Mouse (Mus musculus): ENCODE measurements around the gene S100a13.

S100a13 gene

DNA sequence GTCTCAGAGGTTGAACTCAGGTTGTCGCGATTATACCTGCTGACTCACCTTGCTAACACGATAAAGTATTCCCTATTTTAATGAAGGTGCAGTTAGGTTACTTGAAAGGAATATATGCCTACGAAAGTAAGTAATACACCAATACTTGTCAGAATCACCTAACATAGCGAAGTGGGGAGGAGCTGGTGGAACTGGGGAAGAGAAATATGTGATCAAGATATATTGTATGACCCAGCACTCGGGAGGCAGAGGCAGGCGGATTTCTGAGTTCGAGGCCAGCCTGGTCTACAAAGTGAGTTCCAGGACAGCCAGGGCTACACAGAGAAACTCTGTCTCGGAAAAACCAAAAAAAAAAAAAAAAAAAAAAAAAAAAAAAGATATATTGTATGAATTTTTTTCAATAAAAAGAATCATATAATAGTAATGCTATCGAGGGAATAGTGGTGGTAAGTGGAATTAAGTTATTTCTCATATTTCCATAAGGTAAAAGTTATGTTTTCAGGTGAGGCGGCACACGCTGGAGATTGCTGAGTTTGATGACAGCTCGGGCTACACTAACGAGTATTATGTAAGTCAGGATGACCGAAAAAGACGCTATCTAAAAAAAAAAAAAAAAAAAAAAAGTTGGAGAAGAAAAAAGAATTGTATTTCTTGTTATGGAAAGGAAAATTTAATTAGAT is 38.9 kb upstream of the S100a13 start:
- Histone ChIP-seq H3K36me3 (ENCODE audit: insufficient read depth, low read length) (peaks cover 33% of the 10 kb centered on the region), H3K9me3 (ENCODE audit: low read length) (no peaks in the 10 kb centered on the region), H3K27me3 (ENCODE audit: insufficient read depth, low read length) (no peaks in the 10 kb centered on the region), H3K4me3 (replicated peaks; ENCODE audit: low read length) (peak overlapping the region; percentile 66), H3K4me1 (replicated peaks; ENCODE audit: low read depth, low read length) (peaks cover 29% of the 10 kb centered on the region)
- TF ChIP-seq CTCF (conservative IDR thresholded peaks at IDR 0.05; ENCODE audit: low read length) (no peak), POU5F1 (IDR thresholded peaks at IDR 0.05; ENCODE audit: borderline replicate concordance, low read length) (no peak)

DNA sequence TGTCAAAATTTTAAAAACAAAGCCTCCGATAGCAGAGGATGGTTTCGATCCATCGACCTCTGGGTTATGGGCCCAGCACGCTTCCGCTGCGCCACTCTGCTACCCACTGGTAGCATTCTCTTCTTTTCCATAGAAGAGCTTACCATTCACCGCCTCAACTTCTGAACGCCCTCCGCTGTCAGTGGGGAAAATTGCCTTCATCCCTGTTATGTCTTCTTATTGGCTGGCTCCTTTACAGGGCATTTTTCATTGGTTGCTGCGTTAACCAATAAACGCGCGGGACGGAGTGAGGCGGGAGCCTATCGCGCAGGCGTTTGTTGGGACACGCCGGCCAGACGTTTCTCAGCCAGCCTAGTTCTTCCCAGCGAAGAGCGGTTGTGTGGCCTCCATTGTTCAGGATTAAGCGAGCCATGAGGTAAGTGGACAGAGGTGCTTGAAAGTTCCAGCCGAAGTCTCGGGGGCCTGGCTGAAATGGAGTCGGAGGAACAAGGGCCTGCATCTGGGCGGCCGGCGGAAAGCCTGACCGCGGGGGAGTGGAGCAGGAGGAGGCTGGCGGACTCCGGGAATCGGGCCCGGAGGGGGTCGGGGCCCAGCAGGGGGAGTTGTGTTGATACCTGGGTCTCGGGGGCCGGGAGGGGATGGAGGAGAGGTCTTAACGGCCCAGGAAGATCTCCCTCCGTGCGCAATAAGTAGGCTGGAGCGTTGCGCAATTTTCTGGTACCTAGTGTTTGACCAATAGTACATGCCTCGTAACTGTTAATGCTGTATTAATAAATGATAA is 38.2 kb upstream of the S100a13 start, which contains the start of gene Ilf2:
Ilf2 (plus strand) TSS at position 296 of the 781 bp plus-strand sequence.
- TF ChIP-seq NANOG (IDR thresholded peaks at IDR 0.05; ENCODE audit: borderline replicate concordance, low read length): no peak
- TF ChIP-seq POU5F1 (IDR thresholded peaks at IDR 0.05; ENCODE audit: borderline replicate concordance, low read length): no peak
- no peak for TF ChIP-seq CTCF (conservative IDR thresholded peaks at IDR 0.05; ENCODE audit: low read length)
- Histone ChIP-seq H3K9me3 (ENCODE audit: low read length) (no peaks in the 10 kb centered on the region), H3K36me3 (ENCODE audit: insufficient read depth, low read length) (peaks cover 40% of the 10 kb centered on the region), H3K27me3 (ENCODE audit: insufficient read depth, low read length) (no peaks in the 10 kb centered on the region), H3K4me1 (replicated peaks; ENCODE audit: low read depth, low read length) (peaks cover 29% of the 10 kb centered on the region), H3K4me3 (replicated peaks; ENCODE audit: low read length) (peak within 1 kb of the TSS; percentile 95)

DNA sequence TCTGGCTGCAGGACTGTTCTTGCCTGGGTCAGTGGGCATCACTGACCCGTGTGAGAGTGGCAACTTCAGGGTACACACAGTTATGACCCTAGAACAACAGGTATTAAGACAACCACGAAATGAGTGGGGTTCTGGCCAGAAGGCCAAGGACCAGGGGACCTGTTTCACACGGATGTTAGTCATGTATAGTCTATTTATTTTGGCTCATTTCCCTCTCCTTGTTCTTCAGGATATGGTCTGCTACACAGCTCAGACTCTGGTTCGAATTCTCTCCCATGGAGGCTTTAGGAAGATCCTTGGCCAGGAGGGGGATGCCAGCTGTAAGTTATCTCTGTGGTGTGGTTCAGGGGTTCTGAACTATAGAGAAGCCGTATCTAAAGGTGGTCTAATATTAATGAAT is 27.2 kb upstream of the S100a13 start:
- Histone ChIP-seq H3K36me3 (ENCODE audit: insufficient read depth, low read length) (peaks cover 80% of the 10 kb centered on the region), H3K4me1 (replicated peaks; ENCODE audit: low read depth, low read length) (peaks cover 20% of the 10 kb centered on the region)
- TF ChIP-seq NANOG (IDR thresholded peaks at IDR 0.05; ENCODE audit: borderline replicate concordance, low read length) (no peak), CTCF (conservative IDR thresholded peaks at IDR 0.05; ENCODE audit: low read length) (no peak), POU5F1 (IDR thresholded peaks at IDR 0.05; ENCODE audit: borderline replicate concordance, low read length) (no peak)

DNA sequence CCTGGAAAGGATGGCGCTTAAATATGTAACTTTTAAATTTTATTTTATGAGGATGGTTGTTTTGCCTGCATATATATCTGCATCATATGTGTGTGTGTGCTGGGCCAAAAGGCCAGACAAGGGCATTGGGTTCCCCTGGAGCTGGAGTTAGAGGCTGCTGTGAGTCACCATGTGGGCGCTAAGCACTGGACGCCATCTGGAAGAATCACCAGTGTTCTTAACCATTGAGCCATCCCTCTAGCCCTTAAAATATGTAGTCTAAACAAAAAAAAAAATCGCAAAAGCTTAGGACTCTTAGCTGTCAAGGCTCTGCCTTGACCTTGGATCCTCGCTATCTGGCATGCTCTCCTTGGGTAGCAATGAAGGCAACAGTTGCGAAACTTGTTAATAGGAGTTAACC is 25.7 kb upstream of the S100a13 start:
- peaks cover 64% of the 10 kb centered on the region for H3K36me3 ChIP-seq (ENCODE audit: insufficient read depth, low read length)
- peaks cover 20% of the 10 kb centered on the region for H3K4me1 ChIP-seq (replicated peaks; ENCODE audit: low read depth, low read length)
- H3K9me3 ChIP-seq (ENCODE audit: low read length): no peaks in the 10 kb centered on the region
- no peak overlapping the region for H3K4me3 ChIP-seq (replicated peaks; ENCODE audit: low read length)
- TF ChIP-seq CTCF (conservative IDR thresholded peaks at IDR 0.05; ENCODE audit: low read length) (no peak), NANOG (IDR thresholded peaks at IDR 0.05; ENCODE audit: borderline replicate concordance, low read length) (no peak), POU5F1 (IDR thresholded peaks at IDR 0.05; ENCODE audit: borderline replicate concordance, low read length) (no peak)
- no peaks in the 10 kb centered on the region for H3K27me3 ChIP-seq (ENCODE audit: insufficient read depth, low read length)

More for the DNA sequence above, 27.2 kb upstream of the S100a13 start:
- no peak overlapping the region for H3K4me3 ChIP-seq (replicated peaks; ENCODE audit: low read length)
- no peaks in the 10 kb centered on the region for H3K9me3 ChIP-seq (ENCODE audit: low read length)
- H3K27me3 ChIP-seq (ENCODE audit: insufficient read depth, low read length): no peaks in the 10 kb centered on the region

DNA sequence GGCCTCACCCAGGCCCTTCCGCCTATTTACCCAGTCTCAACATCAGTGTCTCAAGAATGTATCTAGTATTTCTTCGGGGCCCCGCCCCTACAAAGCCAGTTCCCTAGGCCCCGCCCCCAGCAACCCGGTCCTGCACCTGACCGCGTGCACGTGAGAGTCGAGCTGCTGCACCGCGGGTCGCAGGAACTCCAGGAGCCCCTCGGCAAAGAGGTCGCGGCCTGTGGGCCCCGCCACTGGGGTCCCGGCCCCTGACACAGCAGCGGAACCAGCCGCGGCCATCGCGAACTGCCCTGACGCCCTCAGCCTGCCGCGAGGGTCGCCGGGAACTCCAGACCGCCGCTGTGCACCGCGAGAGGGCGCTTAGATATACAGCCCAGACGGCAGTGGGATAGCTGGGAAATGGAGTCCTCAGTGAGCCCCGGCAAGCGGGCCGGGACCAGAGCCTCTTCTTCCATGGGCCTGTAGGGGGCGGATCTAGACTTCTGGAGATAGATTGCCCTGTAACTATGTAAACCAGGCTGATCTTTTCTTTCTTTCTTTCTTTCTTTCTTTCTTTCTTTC is 23.5 kb upstream of the S100a13 start, which contains the start of gene Snapin:
Snapin (minus strand) TSS at position 338 of the 561 bp plus-strand sequence.
- TF ChIP-seq CTCF (conservative IDR thresholded peaks at IDR 0.05; ENCODE audit: low read length) (peak; percentile 32), NANOG (IDR thresholded peaks at IDR 0.05; ENCODE audit: borderline replicate concordance, low read length) (no peak), POU5F1 (IDR thresholded peaks at IDR 0.05; ENCODE audit: borderline replicate concordance, low read length) (no peak)
- H3K36me3 ChIP-seq (ENCODE audit: insufficient read depth, low read length): peaks cover 58% of the 10 kb centered on the region
- H3K4me1 ChIP-seq (replicated peaks; ENCODE audit: low read depth, low read length): peaks cover 29% of the 10 kb centered on the region
- no peaks in the 10 kb centered on the region for H3K9me3 ChIP-seq (ENCODE audit: low read length)
- no peaks in the 10 kb centered on the region for H3K27me3 ChIP-seq (ENCODE audit: insufficient read depth, low read length)
- H3K4me3 ChIP-seq (replicated peaks; ENCODE audit: low read length): peak within 1 kb of the TSS; percentile 91

DNA sequence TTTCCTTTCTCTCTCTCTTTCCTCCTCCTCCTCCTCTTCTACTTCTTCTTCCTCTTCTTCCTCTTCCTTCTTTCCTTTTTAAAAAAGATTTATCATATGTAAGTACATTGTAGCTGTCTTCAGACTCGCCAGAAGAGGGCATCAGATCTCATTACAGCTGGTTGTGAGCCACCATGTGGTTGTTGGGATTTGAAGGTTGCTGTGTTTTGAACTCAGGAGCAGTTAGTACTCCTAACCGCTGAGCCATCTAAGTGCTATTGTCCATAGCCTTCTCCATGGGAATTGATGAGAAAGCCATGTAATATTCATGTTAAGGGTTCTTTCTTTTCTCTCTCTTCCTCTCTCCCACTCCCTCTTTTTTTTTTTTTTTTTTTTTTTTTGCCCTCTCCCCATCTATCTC is 22.9 kb upstream of the S100a13 start:
- H3K4me1 ChIP-seq (replicated peaks; ENCODE audit: low read depth, low read length): peaks cover 29% of the 10 kb centered on the region
- no peak for TF ChIP-seq NANOG (IDR thresholded peaks at IDR 0.05; ENCODE audit: borderline replicate concordance, low read length)
- peak; percentile 1; the same call in 1 of the 2 replicates for TF ChIP-seq CTCF (conservative IDR thresholded peaks at IDR 0.05; ENCODE audit: low read length)
- TF ChIP-seq POU5F1 (IDR thresholded peaks at IDR 0.05; ENCODE audit: borderline replicate concordance, low read length): no peak
- H3K9me3 ChIP-seq (ENCODE audit: low read length): no peaks in the 10 kb centered on the region
- no peak overlapping the region for H3K4me3 ChIP-seq (replicated peaks; ENCODE audit: low read length)
- peaks cover 58% of the 10 kb centered on the region for H3K36me3 ChIP-seq (ENCODE audit: insufficient read depth, low read length)
- no peaks in the 10 kb centered on the region for H3K27me3 ChIP-seq (ENCODE audit: insufficient read depth, low read length)

DNA sequence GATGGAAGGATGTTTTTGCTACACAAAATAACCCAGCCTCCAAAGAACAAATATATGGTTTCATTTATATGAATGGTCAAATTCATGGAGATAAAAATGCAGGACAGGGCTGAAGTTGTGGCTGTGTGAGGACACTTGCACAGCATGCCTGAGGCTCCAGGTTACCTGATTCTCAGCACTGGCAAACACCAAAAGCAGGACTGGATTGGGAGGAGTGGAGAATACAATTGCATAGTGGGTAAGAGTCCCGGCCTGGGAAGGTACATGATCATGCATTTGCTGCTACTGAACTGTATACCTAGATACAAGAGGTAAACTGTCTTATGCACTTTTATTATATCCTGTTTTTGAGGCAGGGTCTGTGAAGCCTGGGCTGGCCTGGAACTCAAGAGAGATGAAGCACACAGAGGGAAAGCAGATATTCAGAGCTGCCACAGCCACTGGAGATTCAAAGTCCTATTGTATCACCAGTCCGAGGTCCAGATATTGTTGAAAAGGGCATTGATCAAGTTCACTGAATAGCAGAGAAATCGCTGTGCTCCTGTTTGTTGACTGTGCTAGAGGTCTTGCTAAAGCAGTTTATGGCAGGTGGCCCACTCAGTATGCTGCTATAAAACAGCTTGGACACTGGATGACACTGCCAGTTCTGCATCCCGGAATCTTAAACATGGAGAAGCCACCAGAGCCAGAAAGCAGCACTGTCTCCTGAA is 20.2 kb upstream of the S100a13 start:
- H3K9me3 ChIP-seq (ENCODE audit: low read length): no peaks in the 10 kb centered on the region
- no peak for TF ChIP-seq NANOG (IDR thresholded peaks at IDR 0.05; ENCODE audit: borderline replicate concordance, low read length)
- H3K36me3 ChIP-seq (ENCODE audit: insufficient read depth, low read length): peaks cover 58% of the 10 kb centered on the region
- peaks cover 44% of the 10 kb centered on the region for H3K4me1 ChIP-seq (replicated peaks; ENCODE audit: low read depth, low read length)
- H3K4me3 ChIP-seq (replicated peaks; ENCODE audit: low read length): no peak overlapping the region
- H3K27me3 ChIP-seq (ENCODE audit: insufficient read depth, low read length): no peaks in the 10 kb centered on the region

Data from E14TG2a.4 (cell line).